Comparison of ENCODE assay signal across 11 mouse cellular contexts in the genomic region with DNA sequence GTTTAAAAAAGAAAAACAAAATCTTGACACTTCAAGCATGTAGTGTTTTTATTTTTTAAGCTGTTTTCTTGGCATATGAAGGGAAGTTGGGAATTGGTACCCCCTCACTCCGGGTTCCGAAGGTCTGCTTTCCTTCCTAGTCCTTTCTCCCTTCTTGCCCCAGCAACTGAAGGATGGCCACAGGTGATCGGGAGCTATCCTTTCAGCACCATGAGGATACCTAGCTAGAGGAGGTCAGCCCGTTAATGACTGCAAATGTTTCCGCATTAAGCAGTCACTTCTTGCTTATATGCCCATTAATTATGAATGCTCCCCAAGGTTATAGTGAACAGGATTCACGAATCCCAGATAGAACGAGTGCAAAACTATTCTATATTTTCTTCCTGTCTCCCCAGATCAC. TPM values are rescaled to one million over a fixed set of nuclear protein-coding genes. Genes with fewer than 3 reads are reported as not detected.
A peak's percentile ranks its signal among the peaks of the same experiment; 100 is the strongest.
DNase-seq lines count a peak whose midpoint lies in the region; ATAC-seq and TF ChIP-seq lines count a peak whose summit lies in the region.
"Had no signal": no experiment of that assay in that cellular context is flagged by ENCODE, and none has a peak within 500 bp of the region (broad histone marks: within the 10 kb centered on the region; RNA-seq: fewer than 3 reads in every experiment).

No protein-coding gene starts in this region.

- DNase-seq in kidney, postnatal 36 days = peak; percentile 6 to 17
- DNase-seq in kidney, adult 8-10 months = no peak
- DNase-seq in limb, embryonic 14.5 days (ENCODE audit: low spot score) = peak; percentile 44
- peak; percentile 28 for DNase-seq in retina, embryonic 14.5 days (ENCODE audit: low spot score)
- DNase-seq in frontal cortex, postnatal 14 days (ENCODE audit: low spot score in 2 of 2) = no peak
- DNase-seq in left cerebral cortex, postnatal 10 days (ENCODE audit: extremely low spot score in 1 of 2, low spot score in 2 of 2) = no peak
- no peak for DNase-seq in ovary, postnatal 36 days (ENCODE audit: low spot score)
- DNase-seq: heart, adult 11 months had no signal

- TF ChIP-seq POLR2A in limb, embryonic 14.5 days (IDR thresholded peaks at IDR 0.05; ENCODE audit: borderline replicate concordance, extremely low read depth, insufficient read depth, insufficient read length) = no peak

- no peak overlapping the region for H3K27ac ChIP-seq in forebrain, embryonic 13.5 days
- no peak overlapping the region for H3K27ac ChIP-seq in limb, embryonic 14.5 days (replicated peaks; ENCODE audit: low read depth, low read length)
- H3K27ac ChIP-seq: embryonic facial prominence, embryonic 13.5 days had no signal

- ATAC-seq in forebrain, embryonic 13.5 days = no peak
- ATAC-seq in limb, embryonic 14.5 days (ENCODE audit: low FRiP score, low read depth) = no peak

- peak overlapping the region; percentile 91 for H3K9ac ChIP-seq in forebrain, embryonic 13.5 days
- H3K9ac ChIP-seq in limb, embryonic 14.5 days (ENCODE audit: low read depth, low read length, severe bottlenecking) = no peak overlapping the region

- no peaks in the 10 kb centered on the region for H3K4me1 ChIP-seq in forebrain, embryonic 13.5 days
- H3K4me1 ChIP-seq in limb, embryonic 14.5 days (ENCODE audit: control insufficient read depth, insufficient read depth, low read length) = peaks cover 5% of the 10 kb centered on the region

- intact Hi-C loops in left cerebral cortex, postnatal 10 days (cut with DNase I) = loop anchor here (10.0 kb wide), 1 partner anchor 111 kb away; no protein-coding TSS in a partner anchor

- no peaks in the 10 kb centered on the region; the same call in 1 of the 2 replicates for H3K9me3 ChIP-seq in forebrain, embryonic 13.5 days (replicated peaks)
- H3K9me3 ChIP-seq in limb, embryonic 14.5 days (ENCODE audit: control insufficient read depth, low read length) = no peaks in the 10 kb centered on the region
- H3K9me3 ChIP-seq: embryonic facial prominence, embryonic 13.5 days had no signal

- no peaks in the 10 kb centered on the region for H3K27me3 ChIP-seq in forebrain, embryonic 13.5 days
- H3K27me3 ChIP-seq in limb, embryonic 14.5 days (ENCODE audit: control insufficient read depth, insufficient read depth, low read length) = peaks cover 28% of the 10 kb centered on the region
- H3K27me3 ChIP-seq: CH12.LX had no signal

- no peaks in the 10 kb centered on the region for H3K36me3 ChIP-seq in forebrain, embryonic 13.5 days (ENCODE audit: poor library complexity, severe bottlenecking)
- H3K36me3 ChIP-seq in limb, embryonic 14.5 days (ENCODE audit: control insufficient read depth, insufficient read depth, low read length) = no peaks in the 10 kb centered on the region
- H3K36me3 ChIP-seq: embryonic facial prominence, embryonic 13.5 days had no signal

- WGBS in forebrain, embryonic 13.5 days = 14% methylated on average over 7 of the region's 7 CpGs
- 8% methylated on average over 7 of the region's 7 CpGs for WGBS in limb, embryonic 14.5 days

- peak overlapping the region; percentile 84 for H3K4me2 ChIP-seq in forebrain, embryonic 13.5 days
- no peak overlapping the region for H3K4me2 ChIP-seq in limb, embryonic 14.5 days (replicated peaks; ENCODE audit: low read depth, low read length, severe bottlenecking)

- peak overlapping the region; percentile 61 for H3K4me3 ChIP-seq in forebrain, embryonic 13.5 days
- no peak overlapping the region for H3K4me3 ChIP-seq in limb, embryonic 14.5 days (replicated peaks; ENCODE audit: low read length)

RNA-seq across cellular contexts. Expression of gene Ptpro, which starts 1.3 kb away (rescaled TPM):
- 29.5 and 30.6 TPM in 2 replicates for polyA plus RNA-seq in forebrain, embryonic 13.5 days (2015; fragmentation: Nextera tagmentation; extraction: Ambion mirVana)
- polyA plus RNA-seq in limb, embryonic 14.5 days (2012; rRNA removed) = 2.0 and 2.5 TPM in 2 replicates
- polyA plus RNA-seq in limb, embryonic 14.5 days (2014; fragmentation: Nextera tagmentation; extraction: Ambion mirVana) = 2.3 and 4.0 TPM in 2 replicates
- 10 to 100 TPM; 73.7 to 87.0 TPM for total RNA-seq in left cerebral cortex, postnatal 10 days (2021)

Comparison
In these comparisons a context has a peak if more than half of its experiments do, and no peak if none do; other contexts are left out.
1. DNase-seq: peak in kidney, postnatal 36 days (2 of 2), limb, embryonic 14.5 days (single experiment) and retina, embryonic 14.5 days (single experiment); none in kidney, adult 8-10 months (0 of 2), frontal cortex, postnatal 14 days (0 of 2), left cerebral cortex, postnatal 10 days (0 of 2) and ovary, postnatal 36 days (single experiment).